Mouse (Mus musculus): ENCODE data around the gene Cbx5. TPM values are rescaled to one million over a fixed set of nuclear protein-coding genes. Genes with fewer than 3 reads are reported as not detected.

Cbx5 gene
- polyA plus RNA-seq, 3 experiments from 2014 or later: 21.7 to 48.8 (median 23.8) TPM

DNA sequence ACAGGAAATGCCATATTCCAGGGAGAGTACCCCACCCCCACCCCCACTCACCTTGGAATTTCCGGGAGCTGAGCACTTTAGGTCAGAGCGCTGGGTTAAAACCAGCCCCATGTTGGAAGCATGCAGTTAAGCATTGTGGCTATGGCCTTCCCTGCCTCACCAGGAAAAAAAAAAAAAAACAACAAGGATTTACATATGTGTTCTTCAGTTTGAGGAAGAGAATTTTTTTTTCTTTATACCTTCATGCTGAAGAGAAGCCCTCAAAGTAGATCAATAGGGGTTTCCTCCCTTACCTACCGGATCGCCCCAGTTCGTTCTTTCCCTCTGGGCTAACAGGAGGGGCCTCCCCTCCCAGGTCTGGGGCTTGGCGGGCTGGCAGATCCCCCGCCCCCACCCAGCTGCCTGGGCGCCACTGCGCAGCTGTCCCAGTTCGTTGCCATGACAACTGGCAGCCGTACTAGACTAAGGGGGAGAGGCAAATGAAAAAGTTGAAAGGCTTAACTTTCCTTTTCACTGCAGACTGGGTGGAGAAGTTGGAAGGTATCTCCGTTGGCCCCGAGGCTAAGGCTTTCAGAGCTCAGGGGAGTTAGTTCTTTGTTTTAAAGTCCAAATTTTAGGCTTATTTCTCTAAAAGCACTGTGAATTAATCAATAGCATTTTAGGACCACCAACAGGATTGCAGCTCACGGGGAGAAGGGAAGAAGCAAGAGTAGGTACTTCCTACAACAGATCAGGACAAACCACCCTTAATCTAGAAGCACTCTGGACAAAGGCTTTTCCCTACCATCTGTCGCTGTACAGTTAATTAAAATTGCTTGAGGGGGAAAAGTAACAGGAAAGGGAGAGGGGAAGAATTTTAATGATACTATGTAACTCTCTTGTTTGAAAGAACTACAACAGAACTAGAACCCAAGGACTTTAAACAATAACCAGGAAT lies 24.4 kb downstream of the Cbx5 start:
- ATAC-seq: peak; percentile 95

DNA sequence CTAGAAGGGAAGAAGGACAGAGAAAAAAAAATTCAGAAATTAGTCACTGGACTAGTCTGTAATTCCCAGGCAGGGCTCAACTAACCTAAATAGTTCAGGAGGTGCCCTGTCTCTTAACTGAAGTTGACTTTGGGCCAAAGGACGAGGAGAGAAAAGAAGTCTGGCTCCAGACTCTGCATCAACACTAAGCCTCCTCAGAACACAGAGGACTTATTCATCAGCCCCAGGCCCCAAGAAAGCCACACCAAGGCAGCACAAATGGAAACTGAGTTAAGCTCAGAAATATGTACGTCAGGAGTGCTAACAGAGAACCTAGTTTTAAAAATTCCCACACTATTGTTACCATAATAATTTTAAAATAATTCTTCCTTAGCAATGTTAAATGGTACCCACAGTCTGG lies 25.5 kb downstream of the Cbx5 start:
- no peak for ATAC-seq

DNA sequence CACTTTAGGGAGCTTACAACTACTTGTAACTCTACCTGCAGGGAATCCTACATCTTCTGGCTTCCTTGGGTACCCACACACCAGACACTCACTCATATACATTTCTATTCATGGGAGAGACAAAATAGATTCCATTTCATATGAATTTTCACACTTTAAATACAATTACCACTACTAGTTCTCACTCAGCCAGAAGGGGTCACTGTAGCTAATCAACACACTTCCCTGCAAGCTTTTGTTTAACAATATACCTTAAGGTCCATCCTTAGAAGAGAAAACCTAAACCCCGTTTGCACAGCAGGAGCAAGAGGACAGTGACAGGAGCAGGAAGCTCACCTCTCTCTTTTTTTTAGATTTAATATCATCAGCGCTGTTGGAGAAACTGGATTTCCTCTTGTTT lies 34.5 kb downstream of the Cbx5 start:
- no peak for ATAC-seq

DNA sequence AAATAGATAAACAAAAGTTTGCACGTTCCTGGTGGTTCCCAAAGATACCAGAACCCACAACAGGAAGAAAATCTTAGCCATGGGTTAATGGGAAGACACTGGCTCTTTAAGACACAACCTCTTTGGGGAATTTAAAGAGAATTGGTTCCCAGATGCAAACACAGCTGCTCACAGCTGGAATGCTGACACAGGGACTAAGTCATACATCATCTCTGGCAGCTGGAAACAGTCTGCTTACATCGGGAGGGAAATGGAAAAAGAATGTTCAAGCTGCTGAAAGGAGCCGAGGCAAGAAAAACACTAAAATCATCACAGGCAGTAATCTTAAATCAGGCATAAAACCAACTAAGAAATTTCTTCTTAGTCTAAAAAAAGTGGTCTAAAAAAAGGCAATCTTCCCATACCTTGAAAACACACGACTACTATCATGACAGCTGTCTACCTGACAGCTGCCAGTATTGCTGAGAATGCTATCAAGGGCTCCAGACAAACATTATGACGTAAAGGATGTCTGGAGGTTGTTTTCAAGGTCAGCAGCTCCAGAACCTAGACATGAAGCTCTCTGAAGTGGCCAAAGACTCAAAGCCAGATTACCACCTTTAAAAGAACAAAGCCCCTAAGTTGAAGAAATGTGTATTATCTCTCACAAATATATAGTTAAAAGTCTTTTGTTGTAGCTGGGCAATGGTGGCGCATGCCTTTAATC lies 37.4 kb downstream of the Cbx5 start:
- ATAC-seq: no peak

DNA sequence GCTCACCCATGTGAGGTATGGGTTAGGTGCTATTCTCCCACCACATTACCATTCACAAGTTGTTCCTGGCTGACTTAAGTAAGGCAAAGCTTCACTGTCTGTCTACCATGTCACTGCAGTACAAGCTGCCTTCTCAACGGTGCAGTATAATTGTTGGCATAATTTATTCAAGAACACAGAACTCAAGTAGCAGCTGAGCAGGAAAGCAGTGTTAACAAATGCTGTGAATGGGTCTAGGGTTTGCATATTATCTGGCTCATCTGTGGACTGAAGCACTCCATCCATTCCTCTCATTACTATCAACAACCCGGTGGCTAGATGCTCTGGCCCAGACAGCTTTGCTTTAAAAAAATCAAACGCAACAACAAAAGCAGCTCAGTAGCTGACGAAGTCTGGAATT lies 41.8 kb downstream of the Cbx5 start:
- ATAC-seq: no peak

DNA sequence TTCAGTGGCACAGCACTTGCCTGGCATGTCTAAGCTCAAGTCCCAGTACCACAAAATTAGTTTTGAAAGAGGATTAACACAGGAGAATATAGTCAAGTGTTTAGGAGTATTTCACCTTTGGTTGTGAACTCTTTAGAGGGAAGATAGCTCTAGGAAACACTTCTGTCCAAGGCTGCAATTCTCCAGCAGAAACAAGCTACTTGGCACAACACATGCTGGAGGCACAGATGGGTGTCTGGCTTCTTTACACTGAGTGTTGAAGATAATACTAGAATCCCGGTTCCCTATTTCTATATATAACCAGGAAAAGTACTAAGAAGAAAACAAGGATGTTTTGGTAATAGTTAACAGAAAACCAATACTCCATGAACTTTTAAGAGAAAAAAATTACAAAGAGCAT lies 42.8 kb downstream of the Cbx5 start:
- no peak for ATAC-seq

DNA sequence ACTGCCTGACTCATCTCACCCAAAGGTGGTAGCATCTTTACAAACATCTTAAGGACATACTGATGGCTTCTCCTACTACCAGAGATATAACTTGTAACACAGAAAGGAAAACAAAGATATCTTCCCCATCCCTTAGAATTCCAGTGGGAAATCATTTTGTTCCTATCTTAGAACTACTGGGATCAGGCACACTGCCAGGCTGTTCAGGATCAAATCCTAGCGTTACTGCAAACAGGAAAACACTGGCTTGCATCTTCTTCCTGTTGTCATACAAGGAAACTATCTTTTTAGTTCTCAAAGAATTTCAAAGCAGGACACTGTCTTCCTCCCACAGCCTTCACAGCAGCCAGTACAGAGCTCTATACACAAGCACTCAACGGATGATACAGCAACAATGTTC lies 46.0 kb downstream of the Cbx5 start:
- ATAC-seq: no peak

DNA sequence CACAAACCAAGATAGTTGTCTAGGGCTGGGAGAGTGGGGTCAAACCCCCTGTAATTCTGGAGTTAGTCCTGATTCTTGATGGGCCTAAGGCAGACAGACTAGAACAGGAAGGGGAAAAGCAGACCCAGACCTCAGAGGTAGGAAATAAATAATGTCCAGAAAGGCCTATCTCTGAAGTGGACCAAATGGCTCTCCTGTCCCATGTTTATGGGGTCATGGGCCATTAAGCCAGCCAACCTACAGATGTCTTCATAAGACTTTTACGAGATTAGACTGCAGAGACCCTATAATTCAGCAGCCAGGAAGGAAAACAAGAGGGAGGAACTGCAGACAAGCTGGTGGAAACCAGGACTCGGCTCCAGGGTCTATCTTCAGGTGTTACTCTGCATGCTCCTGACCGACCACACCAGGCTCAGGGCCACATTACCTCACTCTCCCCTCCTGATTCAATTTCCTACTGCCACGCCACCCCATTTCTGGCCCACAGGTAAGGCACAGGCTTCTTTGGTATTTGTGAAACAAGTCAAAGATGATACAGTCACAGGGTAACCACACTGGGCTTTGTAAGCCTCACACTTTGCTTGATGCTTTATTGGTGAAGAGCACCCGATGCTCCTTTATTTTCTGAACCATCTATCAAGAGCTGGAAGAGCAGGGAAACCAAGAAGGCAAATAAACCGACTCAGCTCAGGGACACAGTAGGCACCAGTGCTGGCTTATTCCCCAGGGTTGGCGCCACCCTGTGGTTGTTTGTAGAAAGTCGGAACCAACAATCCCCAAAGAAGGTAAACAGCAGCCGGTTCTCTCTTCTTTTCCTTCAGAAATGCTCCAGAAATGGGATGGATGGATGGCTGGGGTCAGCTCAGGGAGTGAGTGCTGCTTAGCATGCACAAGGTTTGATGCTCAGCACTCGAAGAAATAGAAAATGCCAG lies 48.8 kb downstream of the Cbx5 start:
- no peak for ATAC-seq

DNA sequence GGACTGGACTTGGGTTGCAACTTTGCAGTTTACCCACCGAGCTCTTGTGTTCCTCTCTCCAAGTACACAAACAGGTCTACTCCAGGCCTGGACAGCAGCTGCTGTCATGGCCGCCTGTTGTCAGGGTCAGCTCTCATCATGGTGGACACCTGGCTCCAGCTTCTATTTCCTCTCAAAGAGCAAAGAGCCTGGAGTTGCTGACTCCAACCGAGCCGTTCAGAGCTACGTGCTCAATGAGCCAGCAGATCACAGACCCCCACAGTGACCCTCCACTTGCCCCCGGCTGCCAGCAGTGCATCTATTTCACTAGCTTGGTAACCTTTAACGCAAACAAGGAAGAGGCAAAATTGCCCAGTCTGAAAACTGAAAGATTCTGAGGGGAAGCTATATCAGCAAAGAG lies 49.5 kb downstream of the Cbx5 start:
- no peak for ATAC-seq

DNA sequence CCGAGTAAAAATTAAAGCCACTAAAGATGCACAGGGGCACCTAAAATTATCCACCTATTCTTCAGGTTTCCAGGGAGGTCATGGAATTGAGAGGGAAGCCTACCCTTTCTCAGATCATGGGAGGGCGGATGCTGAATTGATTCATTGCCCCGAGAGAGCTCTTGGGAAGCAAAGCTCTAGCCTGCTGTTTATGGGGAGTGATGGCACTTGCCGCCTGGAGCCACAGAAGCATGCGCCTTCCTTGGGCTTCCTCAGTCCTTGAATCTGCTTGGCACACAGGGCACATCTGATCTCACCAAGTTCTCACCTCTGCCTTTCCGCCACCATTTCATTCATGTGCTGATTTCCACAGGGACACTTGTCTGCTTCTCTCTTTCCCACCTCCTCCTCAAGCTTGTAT lies 51.8 kb downstream of the Cbx5 start:
- no peak for ATAC-seq

DNA sequence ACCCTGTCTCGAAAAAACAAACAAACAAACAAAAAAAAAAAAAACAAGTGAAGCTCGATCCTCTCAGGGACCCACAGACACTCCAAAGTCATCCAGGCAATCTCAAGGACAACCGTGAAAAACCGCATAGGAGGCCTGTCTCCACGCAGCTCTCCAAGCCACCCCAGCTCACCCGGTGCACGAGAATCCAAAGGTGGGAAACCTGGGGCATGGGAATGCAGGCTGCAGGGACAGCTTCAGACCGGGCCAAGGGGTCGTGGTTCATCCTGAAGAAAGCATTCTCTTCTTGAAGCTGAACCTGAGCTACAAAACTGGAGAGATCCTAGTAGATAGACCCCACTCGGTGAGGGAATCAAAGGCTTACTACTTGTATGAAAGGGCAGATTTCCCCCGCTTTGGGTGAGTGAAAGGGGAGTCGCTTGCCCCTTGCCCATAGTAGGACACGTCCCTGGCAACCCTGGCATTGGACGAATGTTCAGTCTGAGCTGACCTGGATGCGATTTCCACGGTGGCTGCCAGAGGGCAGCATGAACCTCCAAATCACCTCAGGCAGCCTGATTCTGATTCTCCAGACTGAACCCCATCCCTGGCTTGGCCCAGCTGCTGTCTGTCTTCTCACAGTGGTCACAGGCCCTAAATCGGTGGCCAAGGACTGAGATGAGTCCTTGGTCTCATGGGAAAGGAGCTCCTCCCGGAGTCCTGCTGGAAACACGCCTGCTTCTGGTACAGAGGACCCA lies 54.0 kb downstream of the Cbx5 start:
- no peak for ATAC-seq

DNA sequence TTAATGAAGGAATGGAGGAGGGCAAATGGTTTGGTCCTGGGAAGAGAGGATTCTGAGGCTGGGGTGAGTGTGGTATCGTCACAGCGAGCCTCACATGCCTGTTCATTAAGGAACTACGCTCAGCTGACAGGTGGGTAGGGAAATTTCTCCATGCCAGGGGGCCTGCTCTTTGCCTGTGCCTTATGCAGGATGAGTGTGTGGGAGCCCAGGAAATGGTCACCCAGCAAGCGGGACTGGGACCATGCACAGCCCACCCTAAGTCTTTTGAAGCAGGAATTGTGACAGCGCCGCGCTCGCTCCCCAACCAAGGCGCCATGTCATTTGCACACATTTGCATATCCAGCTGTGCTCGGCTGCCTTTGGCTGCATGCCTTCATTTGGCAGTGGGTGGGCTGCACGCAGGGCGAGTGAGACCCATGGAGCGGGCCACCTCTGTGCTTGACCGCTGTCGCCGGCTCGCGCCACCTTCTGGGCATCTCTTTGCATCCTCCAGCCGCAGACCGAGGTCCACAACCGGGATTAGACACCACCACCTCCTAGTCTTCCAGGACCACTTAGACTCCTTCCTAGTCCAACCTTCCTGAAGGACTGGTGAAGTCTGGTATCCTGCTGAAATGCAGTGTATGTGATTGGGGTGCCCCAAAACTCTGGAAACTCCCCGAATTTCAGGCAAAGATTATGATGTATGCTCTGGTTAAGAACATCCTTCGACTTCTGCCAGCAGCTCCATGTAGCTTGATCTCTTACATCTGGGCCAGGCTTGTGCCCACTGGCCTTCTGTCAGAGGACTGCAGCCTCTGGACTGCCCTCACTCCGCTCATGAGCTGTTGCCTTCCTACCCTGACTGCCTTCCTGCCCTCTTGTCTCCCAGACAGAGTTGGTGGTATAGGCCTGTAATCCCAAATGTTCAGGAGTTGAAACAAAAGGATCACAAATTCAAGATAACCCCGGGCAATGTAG lies 55.7 kb downstream of the Cbx5 start:
- ATAC-seq: no peak

DNA sequence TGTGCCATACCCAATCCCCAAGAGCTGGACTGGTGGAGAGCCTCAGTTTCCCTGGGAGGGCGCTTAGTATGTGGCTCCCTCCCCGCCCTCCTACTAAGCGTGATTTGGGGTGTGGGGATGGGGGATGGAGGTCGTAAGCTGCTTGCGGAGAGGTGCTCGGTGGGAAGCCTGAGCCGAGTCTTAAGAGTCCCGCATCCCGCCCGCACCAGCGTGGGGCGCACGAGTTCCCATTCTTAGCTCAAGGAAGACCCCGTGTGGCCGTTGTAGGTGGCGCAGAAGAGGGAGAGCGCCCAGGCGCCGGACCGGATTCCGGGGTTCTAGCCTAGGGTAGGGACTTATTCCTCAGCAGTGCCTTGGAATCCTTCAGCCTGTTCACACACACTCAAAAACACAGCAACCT lies 56.5 kb downstream of the Cbx5 start:
- peak; percentile 66 for ATAC-seq

DNA sequence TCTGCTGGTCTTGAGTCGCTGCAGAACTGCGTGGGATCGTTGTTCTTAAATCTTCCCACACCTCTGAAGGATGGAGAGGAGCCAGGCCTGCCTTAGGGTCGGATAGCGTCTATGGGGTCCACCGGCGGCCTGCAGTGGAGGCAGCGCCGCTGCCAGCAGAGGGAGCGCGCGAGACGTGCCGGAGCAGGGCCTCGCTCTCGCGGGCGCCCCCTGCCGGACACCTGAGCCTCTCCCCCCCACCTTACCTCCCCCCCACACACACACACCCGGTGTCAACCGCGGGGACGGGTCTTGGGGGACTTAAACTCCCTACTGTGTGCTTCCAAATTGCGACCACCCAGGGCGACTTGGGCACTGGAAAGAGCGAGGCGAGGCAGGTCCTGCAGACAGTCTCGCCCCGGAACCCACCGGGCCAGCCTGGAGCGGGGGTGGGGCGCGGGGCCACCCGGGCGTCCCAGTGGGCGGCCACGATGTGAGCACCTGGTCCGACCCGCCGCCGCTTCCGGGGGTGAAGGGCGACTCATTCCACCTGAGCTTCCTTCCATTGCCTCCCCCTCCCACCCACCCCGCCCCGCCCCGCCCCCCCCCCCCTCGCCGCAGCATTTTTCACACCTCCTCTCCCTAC lies 57.3 kb downstream of the Cbx5 start:
- peak; percentile 65 for ATAC-seq

DNA sequence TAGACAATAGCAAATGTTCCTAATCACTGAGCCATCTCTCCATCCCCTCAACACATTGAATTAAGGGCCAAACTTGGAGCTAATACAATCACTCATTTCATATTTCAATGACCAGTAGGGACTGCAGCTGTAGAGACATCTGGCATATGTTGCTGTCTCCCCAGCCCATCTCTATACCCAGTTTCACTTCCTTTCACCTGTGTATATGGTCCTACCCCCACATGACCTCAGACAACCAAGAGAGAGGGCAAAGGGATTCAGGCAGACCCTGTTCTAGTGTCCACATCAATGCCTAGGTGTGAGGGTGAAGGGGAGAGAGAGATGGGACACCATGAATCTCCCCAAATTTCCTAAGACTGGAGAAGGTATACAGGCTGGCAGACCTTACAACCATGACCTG lies 59.2 kb downstream of the Cbx5 start:
- no peak for ATAC-seq

DNA sequence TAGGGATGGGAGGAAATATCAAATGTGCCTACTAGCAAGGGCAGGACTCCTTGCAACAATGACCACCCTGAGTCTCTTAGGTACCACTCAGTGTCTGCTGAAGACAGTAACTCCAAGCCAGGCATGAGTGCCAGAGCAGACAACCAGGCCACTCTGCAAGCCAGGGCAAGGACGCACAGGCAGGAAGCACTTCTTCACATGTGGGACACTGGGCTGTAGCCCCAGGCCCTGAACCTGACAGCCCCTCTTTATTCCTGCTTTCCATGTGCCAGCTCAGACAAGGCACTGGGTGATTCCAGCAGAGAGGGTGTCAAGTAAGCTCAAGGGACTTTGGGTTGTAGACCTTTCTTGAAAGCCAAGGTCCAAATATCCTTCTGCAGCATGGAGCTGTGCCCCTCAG lies 60.8 kb downstream of the Cbx5 start:
- no peak for ATAC-seq

DNA sequence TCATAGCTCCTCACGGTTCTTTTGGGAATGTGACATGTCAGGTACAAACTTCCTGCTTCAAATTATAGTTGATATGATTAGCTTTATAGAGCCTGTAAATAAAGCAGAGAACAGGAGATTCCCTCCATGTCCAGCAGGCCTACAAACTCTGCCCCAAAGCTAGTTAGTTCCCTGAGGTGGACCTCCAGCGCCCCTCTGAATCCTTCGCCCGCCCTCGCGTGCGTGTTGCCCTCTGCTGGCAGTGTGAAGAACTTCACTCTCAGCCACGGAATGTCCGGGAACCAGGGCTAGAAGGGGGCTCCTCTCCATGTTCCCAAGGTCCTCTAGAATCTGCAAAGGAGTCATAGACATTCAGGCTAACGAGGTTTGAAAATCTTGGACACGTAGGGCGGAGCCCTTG lies 61.5 kb downstream of the Cbx5 start:
- ATAC-seq: no peak

DNA sequence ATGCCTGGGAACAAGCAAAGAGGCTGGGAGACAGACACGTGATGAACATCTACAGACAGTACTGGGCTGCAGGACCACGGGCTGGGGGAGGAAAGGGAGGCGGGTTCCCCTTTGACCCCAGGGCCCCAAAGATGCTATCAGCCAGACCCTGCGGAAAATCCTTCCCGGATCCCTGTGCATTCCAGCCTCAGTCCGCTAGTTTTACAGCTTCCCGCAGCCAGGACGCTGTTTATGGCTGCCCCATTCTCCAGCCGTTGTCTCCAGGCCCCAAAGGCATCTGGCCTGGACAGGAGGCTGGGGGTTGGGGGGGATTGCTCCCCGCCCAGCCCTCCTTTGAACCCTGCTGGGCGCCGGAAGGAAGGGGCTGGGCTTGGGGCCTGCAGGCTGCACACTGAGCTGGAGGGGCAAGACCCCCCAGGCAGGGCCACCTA lies 62.0 kb downstream of the Cbx5 start:
- no peak for ATAC-seq

DNA sequence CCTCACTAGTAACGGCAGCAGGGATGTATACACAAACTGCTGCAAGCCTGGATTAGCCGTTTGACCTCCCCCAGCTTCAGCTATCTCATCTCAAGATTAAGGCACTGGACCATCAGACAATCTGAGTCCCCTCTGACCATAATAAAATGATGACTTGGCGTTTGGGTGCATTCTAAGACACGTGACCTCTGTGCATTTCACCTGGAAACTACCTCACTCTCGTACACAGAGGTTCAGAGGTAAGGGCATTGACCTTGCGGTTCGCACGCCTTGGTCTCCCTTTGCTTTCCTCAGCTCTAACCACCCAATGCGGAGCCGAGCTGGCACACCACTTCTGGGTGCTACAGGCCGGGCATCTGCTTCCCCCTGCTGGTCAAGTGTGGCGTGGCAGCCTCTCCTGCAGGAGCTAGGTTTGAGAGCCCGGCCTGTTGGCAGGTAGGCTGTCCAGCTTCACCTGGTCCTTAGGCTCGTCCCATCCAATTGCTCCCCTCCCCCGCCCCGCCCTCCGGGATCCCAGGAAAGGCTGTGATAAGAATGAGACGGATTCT lies 62.7 kb downstream of the Cbx5 start:
- ATAC-seq: peak; percentile 79

DNA sequence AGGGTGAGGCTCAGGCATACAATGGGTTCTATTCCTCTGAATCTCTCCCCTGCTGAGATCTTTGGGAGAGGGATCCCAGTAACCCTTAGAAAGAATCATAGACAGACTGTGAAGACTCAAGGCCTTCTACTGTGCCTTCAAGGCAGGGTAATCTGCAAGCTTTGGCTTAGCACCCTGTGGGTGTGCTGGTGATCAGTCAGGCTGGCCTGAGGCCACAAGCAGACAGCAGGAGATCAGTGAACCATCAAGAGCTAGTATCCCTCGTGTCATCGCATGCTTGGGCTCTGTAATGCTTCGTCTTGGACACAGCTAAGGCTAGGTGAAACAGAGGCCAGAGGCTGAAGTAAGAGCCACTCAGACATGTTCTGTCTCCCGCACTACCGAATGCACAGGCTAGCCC lies 66.4 kb downstream of the Cbx5 start:
- ATAC-seq: no peak
